Mouse (Mus musculus) hindbrain, embryonic 13.5 days (tissue): ENCODE measurements around the gene Hcls1. TPM values are rescaled to one million over a fixed set of nuclear protein-coding genes. Genes with fewer than 3 reads are reported as not detected.

Experiments used
- ATAC-seq: fragments of 200-750 bp; cut with Nextera tagmentation; 2 replicates; pipeline ENCODE4 v1.8.0; 2017; ENCODE audit warnings: moderate TSS enrichment; ENCODE audit not compliant: low FRiP score
- H3K27ac ChIP-seq: fragments of 300-500 bp; sonication (generic); 2 replicates; pipeline ENCODE4 v1.5.1; 2015; ENCODE audit warnings: inconsistent platforms, mild to moderate bottlenecking, moderate library complexity
- H3K27me3 ChIP-seq: fragments of 300-500 bp; sonication (generic); 2 replicates; pipeline ENCODE4 v1.6.1; 2015; ENCODE audit warnings: mild to moderate bottlenecking, inconsistent platforms
- H3K36me3 ChIP-seq: fragments of 300-500 bp; sonication (generic); 2 replicates; pipeline ENCODE4 v1.6.1; 2015; ENCODE audit warnings: mild to moderate bottlenecking, inconsistent platforms
- H3K4me1 ChIP-seq: fragments of 300-500 bp; sonication (generic); replicated peaks from 2 replicates; pipeline ENCODE4 v1.6.1; 2015; ENCODE audit warnings: inconsistent platforms
- H3K4me2 ChIP-seq: fragments of 300-500 bp; sonication (generic); 2 replicates; pipeline ENCODE4 v1.6.1; 2015; ENCODE audit warnings: inconsistent platforms, mild to moderate bottlenecking, moderate library complexity
- H3K4me3 ChIP-seq: fragments of 300-500 bp; sonication (generic); 2 replicates; pipeline ENCODE4 v1.5.1; 2015; ENCODE audit warnings: mild to moderate bottlenecking, inconsistent platforms
- H3K9ac ChIP-seq: fragments of 300-500 bp; sonication (generic); 2 replicates; pipeline ENCODE4 v1.6.1; 2015; ENCODE audit warnings: mild to moderate bottlenecking, inconsistent platforms
- H3K9me3 ChIP-seq: fragments of 300-500 bp; sonication (generic); 2 replicates; pipeline ENCODE4 v1.6.1; 2016; ENCODE audit warnings: inconsistent platforms
- WGBS: fragments of 180-500 bp; shearing (Covaris S2); methylation state at CpG from one replicate; pipeline ENCODE4 v1.1.7; 2015; 5-methylcytosine and 5-hydroxymethylcytosine counted together
- polyA plus RNA-seq: library from polyadenylated mRNA; unstranded; fragments of >200 nt; fragmentation: Nextera tagmentation; extraction: Ambion mirVana; gene quantifications from 2 replicates; pipeline ENCODE4 v1.2.1, GENCODE M21; 2015

The Hcls1 gene
- polyA plus RNA-seq, 1 experiment from 2014 or later = 2.2 TPM

- Histone ChIP-seq H3K9me3 (no peaks in the 10 kb centered on the region), H3K36me3 (peaks cover 78% of the 10 kb centered on the region), H3K9ac (no peak overlapping the region), H3K27ac (no peak overlapping the region), H3K4me2 (no peak overlapping the region), H3K4me3 (no peak overlapping the region), H3K27me3 (no peaks in the 10 kb centered on the region), H3K4me1 (no peaks in the 10 kb centered on the region)
- 94% methylated on average over 8 of the region's 8 CpGs for WGBS
- no peak for ATAC-seq
Observed at GRCm38 (mm10) chr16:36921067-36921613, 13.6 kb upstream of the Hcls1 start.

GRCm38 (mm10) chr16:36921980-36922379, 12.8 kb upstream of the Hcls1 start:
- no peaks in the 10 kb centered on the region for H3K9me3 ChIP-seq
- 91% methylated on average over 6 of the region's 6 CpGs for WGBS
- peaks cover 79% of the 10 kb centered on the region for H3K36me3 ChIP-seq
- no peak overlapping the region for H3K4me2 ChIP-seq
- no peak overlapping the region for H3K4me3 ChIP-seq
- H3K27me3 ChIP-seq = no peaks in the 10 kb centered on the region
- no peak overlapping the region for H3K27ac ChIP-seq
- H3K4me1 ChIP-seq = no peaks in the 10 kb centered on the region
- H3K9ac ChIP-seq = no peak overlapping the region
- ATAC-seq = no peak

- no peak overlapping the region for H3K9ac ChIP-seq
- no peaks in the 10 kb centered on the region for H3K9me3 ChIP-seq
- peaks cover 80% of the 10 kb centered on the region for H3K36me3 ChIP-seq
- H3K4me3 ChIP-seq = no peak overlapping the region
- no peak overlapping the region for H3K4me2 ChIP-seq
- no peak for ATAC-seq
- H3K4me1 ChIP-seq = no peaks in the 10 kb centered on the region
- H3K27me3 ChIP-seq = no peaks in the 10 kb centered on the region
- no peak overlapping the region for H3K27ac ChIP-seq
- 97% methylated on average over 8 of the region's 8 CpGs for WGBS
Observed at GRCm38 (mm10) chr16:36924312-36924711, 10.5 kb upstream of the Hcls1 start.

GRCm38 (mm10) chr16:36925351-36925750, 9.4 kb upstream of the Hcls1 start:
- Histone ChIP-seq H3K36me3 (peaks cover 81% of the 10 kb centered on the region), H3K27me3 (no peaks in the 10 kb centered on the region), H3K27ac (no peak overlapping the region), H3K9ac (no peak overlapping the region), H3K9me3 (no peaks in the 10 kb centered on the region), H3K4me3 (no peak overlapping the region), H3K4me2 (no peak overlapping the region), H3K4me1 (no peaks in the 10 kb centered on the region)
- WGBS = 92% methylated on average over 6 of the region's 6 CpGs
- ATAC-seq = no peak

- WGBS = 86% methylated on average over 6 of the region's 6 CpGs
- Histone ChIP-seq H3K9me3 (no peaks in the 10 kb centered on the region), H3K4me3 (no peak overlapping the region), H3K4me1 (no peaks in the 10 kb centered on the region), H3K27me3 (no peaks in the 10 kb centered on the region), H3K27ac (no peak overlapping the region), H3K9ac (no peak overlapping the region), H3K4me2 (no peak overlapping the region), H3K36me3 (peaks cover 83% of the 10 kb centered on the region)
- no peak for ATAC-seq
Observed at GRCm38 (mm10) chr16:36925797-36926196, 9.0 kb upstream of the Hcls1 start.

- Histone ChIP-seq H3K27ac (no peak overlapping the region), H3K27me3 (no peaks in the 10 kb centered on the region), H3K4me3 (no peak overlapping the region), H3K9me3 (no peaks in the 10 kb centered on the region), H3K9ac (no peak overlapping the region), H3K4me2 (no peak overlapping the region), H3K4me1 (no peaks in the 10 kb centered on the region), H3K36me3 (peaks cover 86% of the 10 kb centered on the region)
- ATAC-seq = no peak
- 95% methylated on average over 10 of the region's 10 CpGs for WGBS
Observed at GRCm38 (mm10) chr16:36926514-36927447, 8.0 kb upstream of the Hcls1 start.

GRCm38 (mm10) chr16:36927495-36928105, 7.2 kb upstream of the Hcls1 start:
- no peak overlapping the region for H3K4me3 ChIP-seq
- ATAC-seq = no peak
- WGBS = 93% methylated on average over 10 of the region's 10 CpGs
- no peak overlapping the region for H3K9ac ChIP-seq
- no peak overlapping the region for H3K27ac ChIP-seq
- no peaks in the 10 kb centered on the region for H3K4me1 ChIP-seq
- H3K27me3 ChIP-seq = no peaks in the 10 kb centered on the region
- no peak overlapping the region for H3K4me2 ChIP-seq
- H3K9me3 ChIP-seq = no peaks in the 10 kb centered on the region
- H3K36me3 ChIP-seq = peaks cover 90% of the 10 kb centered on the region

- H3K36me3 ChIP-seq = peaks cover 95% of the 10 kb centered on the region
- H3K27me3 ChIP-seq = no peaks in the 10 kb centered on the region
- H3K9ac ChIP-seq = no peak overlapping the region
- H3K4me2 ChIP-seq = no peak overlapping the region
- no peak for ATAC-seq
- no peak overlapping the region for H3K4me3 ChIP-seq
- no peaks in the 10 kb centered on the region for H3K4me1 ChIP-seq
- 95% methylated on average over 8 of the region's 8 CpGs for WGBS
- H3K9me3 ChIP-seq = no peaks in the 10 kb centered on the region
- no peak overlapping the region for H3K27ac ChIP-seq
Observed at GRCm38 (mm10) chr16:36928106-36928500, 6.7 kb upstream of the Hcls1 start.

- Histone ChIP-seq H3K27me3 (no peaks in the 10 kb centered on the region), H3K4me2 (no peak overlapping the region), H3K4me1 (no peaks in the 10 kb centered on the region), H3K9me3 (no peaks in the 10 kb centered on the region), H3K9ac (no peak overlapping the region), H3K36me3 (peaks cover 96% of the 10 kb centered on the region), H3K27ac (no peak overlapping the region), H3K4me3 (no peak overlapping the region)
- 94% methylated on average over 7 of the region's 7 CpGs for WGBS
- no peak for ATAC-seq
Observed at GRCm38 (mm10) chr16:36929216-36929615, 5.6 kb upstream of the Hcls1 start.

- H3K27me3 ChIP-seq = no peaks in the 10 kb centered on the region
- no peak overlapping the region for H3K9ac ChIP-seq
- 90% methylated on average over 11 of the region's 11 CpGs for WGBS
- peaks cover 83% of the 10 kb centered on the region for H3K36me3 ChIP-seq
- H3K4me3 ChIP-seq = no peak overlapping the region
- H3K4me2 ChIP-seq = no peak overlapping the region
- H3K9me3 ChIP-seq = no peaks in the 10 kb centered on the region
- H3K4me1 ChIP-seq = no peaks in the 10 kb centered on the region
- ATAC-seq = no peak
- no peak overlapping the region for H3K27ac ChIP-seq
Observed at GRCm38 (mm10) chr16:36930231-36931136, 4.3 kb upstream of the Hcls1 start.

GRCm38 (mm10) chr16:36931381-36931780, 3.4 kb upstream of the Hcls1 start:
- Histone ChIP-seq H3K9ac (no peak overlapping the region), H3K4me2 (no peak overlapping the region), H3K4me3 (no peak overlapping the region), H3K27me3 (no peaks in the 10 kb centered on the region), H3K9me3 (no peaks in the 10 kb centered on the region), H3K4me1 (no peaks in the 10 kb centered on the region), H3K36me3 (peaks cover 74% of the 10 kb centered on the region), H3K27ac (no peak overlapping the region)
- ATAC-seq = no peak
- 91% methylated on average over 10 of the region's 10 CpGs for WGBS

GRCm38 (mm10) chr16:36931976-36932375, 2.8 kb upstream of the Hcls1 start:
- Histone ChIP-seq H3K27me3 (no peaks in the 10 kb centered on the region), H3K4me3 (no peak overlapping the region), H3K9ac (no peak overlapping the region), H3K9me3 (no peaks in the 10 kb centered on the region), H3K36me3 (peaks cover 68% of the 10 kb centered on the region), H3K4me1 (no peaks in the 10 kb centered on the region), H3K4me2 (no peak overlapping the region), H3K27ac (no peak overlapping the region)
- ATAC-seq = no peak
- 94% methylated on average over 3 of the region's 3 CpGs for WGBS
